Mouse (Mus musculus): ENCODE data around the gene Card6.

Card6 gene

GRCm38 (mm10) chr15:5107686-5108654 lies at the start of gene Card6:
Gene Card6 (minus strand): TSS chr15:5108539.
- DNase-seq (ENCODE audit: low read depth): peak; percentile 65

GRCm38 (mm10) chr15:5157386-5157785 lies 49.0 kb upstream of the Card6 start:
- DNase-seq (ENCODE audit: low read depth): no peak

GRCm38 (mm10) chr15:5156355-5156754 lies 48.0 kb upstream of the Card6 start:
- no peak for DNase-seq (ENCODE audit: low read depth)

- no peak for DNase-seq (ENCODE audit: low read depth)
Measured at GRCm38 (mm10) chr15:5155093-5155492, 46.8 kb upstream of the Card6 start.

- no peak for DNase-seq (ENCODE audit: low read depth)
Measured at GRCm38 (mm10) chr15:5154621-5155020, 46.3 kb upstream of the Card6 start.

GRCm38 (mm10) chr15:5152171-5152570 lies 43.8 kb upstream of the Card6 start:
- no peak for DNase-seq (ENCODE audit: low read depth)

- no peak for DNase-seq (ENCODE audit: low read depth)
Measured at GRCm38 (mm10) chr15:5149187-5149586, 40.8 kb upstream of the Card6 start.

- peak; percentile 78 for DNase-seq (ENCODE audit: low read depth)
Measured at GRCm38 (mm10) chr15:5145196-5145945, 37.0 kb upstream of the Card6 start.

GRCm38 (mm10) chr15:5144021-5144778 lies 35.9 kb upstream of the Card6 start:
- peak; percentile 56 for DNase-seq (ENCODE audit: low read depth)

- DNase-seq (ENCODE audit: low read depth): peak; percentile 68
Measured at GRCm38 (mm10) chr15:5143361-5144020, 35.2 kb upstream of the Card6 start, which contains the start of gene Prkaa1. Gene Prkaa1 (plus strand): TSS chr15:5143861.

GRCm38 (mm10) chr15:5142714-5143113 lies 34.4 kb upstream of the Card6 start:
- DNase-seq (ENCODE audit: low read depth): no peak

GRCm38 (mm10) chr15:5142047-5142446 lies 33.7 kb upstream of the Card6 start:
- peak; percentile 73 for DNase-seq (ENCODE audit: low read depth)

- DNase-seq (ENCODE audit: low read depth): peak; percentile 56
Measured at GRCm38 (mm10) chr15:5140357-5140756, 32.0 kb upstream of the Card6 start.

GRCm38 (mm10) chr15:5139863-5140262 lies 31.5 kb upstream of the Card6 start:
- no peak for DNase-seq (ENCODE audit: low read depth)

GRCm38 (mm10) chr15:5139366-5139765 lies 31.0 kb upstream of the Card6 start:
- no peak for DNase-seq (ENCODE audit: low read depth)

GRCm38 (mm10) chr15:5138021-5138856 lies 29.9 kb upstream of the Card6 start:
- DNase-seq (ENCODE audit: low read depth): peak; percentile 66

- DNase-seq (ENCODE audit: low read depth): no peak
Measured at GRCm38 (mm10) chr15:5134945-5135483, 26.7 kb upstream of the Card6 start.

- no peak for DNase-seq (ENCODE audit: low read depth)
Measured at GRCm38 (mm10) chr15:5134179-5134578, 25.8 kb upstream of the Card6 start.

- no peak for DNase-seq (ENCODE audit: low read depth)
Measured at GRCm38 (mm10) chr15:5133301-5133700, 25.0 kb upstream of the Card6 start.
